Mouse (Mus musculus) adrenal gland, postnatal 0 days (tissue): ENCODE data around the gene Donson. TPM values are rescaled to one million over a fixed set of nuclear protein-coding genes. Genes with fewer than 3 reads are reported as not detected.

Experiments used
- polyA plus RNA-seq: library from polyadenylated mRNA; unstranded; fragments of >200 nt; fragmentation: Nextera tagmentation; extraction: Ambion mirVana; gene quantifications from 2 replicates; pipeline ENCODE4 v1.2.1, GENCODE M21; 2015

Donson gene
- polyA plus RNA-seq: 5.1 and 9.6 TPM in 2 replicates

DNA sequence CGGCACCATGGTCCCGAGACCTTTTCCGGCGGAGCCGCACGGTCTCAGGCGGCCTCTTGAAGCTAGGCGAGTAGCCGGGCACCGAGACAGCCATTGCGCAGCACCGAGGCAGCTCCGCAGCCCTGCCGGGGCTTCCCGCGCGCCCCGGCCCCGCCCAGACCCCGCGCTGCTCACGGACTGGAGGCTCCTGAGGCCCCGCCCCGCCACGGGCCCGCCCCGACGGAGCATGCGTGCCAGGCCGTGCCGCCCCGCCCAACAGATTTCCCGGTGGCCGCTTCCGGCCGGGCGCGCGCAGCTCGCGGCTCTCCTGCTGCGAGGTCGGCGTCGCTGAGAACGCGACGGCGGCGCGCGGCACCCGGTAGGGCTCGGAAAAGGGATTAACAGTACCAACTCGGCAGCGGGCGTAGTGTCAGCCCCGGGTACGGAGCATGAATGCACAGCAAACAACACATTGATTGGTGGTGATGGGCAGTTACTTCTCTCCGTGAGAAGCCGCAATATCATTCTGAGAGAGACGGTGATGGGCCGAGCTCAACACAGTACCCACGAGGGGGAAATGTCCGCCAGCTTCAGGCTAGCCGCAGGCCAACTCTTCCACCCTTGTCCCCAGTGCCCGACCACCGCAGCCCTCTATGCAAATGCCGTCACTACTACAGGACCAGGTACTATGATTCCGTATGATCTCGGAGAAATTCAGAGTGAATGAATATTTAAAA lies at the start of gene Donson:
Gene Donson, minus strand, starts transcription at position 152 of the 716 bp plus-strand sequence.

DNA sequence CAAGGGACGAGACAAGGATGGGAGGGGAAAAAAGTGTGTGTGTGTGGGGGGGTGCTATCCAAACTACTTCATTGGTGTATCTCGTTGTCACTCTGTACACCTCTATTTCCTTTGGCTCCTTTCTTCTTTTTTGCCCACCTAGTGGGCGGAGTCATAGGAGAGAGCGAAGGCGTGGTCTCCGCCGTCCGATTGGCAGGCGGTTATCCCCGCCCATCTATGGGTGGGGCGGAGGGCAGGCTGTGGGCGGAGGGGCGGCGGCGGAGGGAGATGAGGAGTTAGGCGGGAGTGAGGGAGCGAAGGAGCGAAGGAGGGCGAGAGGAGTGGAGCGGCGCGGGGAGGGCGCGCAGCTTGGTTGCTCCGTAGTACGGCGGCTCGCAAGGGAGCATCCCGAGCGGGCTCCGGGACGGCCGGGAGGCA lies 40.5 kb upstream of the Donson start, which contains the start of gene Itsn1:
Gene Itsn1, plus strand, starts transcription at position 216 of the 417 bp plus-strand sequence.

DNA sequence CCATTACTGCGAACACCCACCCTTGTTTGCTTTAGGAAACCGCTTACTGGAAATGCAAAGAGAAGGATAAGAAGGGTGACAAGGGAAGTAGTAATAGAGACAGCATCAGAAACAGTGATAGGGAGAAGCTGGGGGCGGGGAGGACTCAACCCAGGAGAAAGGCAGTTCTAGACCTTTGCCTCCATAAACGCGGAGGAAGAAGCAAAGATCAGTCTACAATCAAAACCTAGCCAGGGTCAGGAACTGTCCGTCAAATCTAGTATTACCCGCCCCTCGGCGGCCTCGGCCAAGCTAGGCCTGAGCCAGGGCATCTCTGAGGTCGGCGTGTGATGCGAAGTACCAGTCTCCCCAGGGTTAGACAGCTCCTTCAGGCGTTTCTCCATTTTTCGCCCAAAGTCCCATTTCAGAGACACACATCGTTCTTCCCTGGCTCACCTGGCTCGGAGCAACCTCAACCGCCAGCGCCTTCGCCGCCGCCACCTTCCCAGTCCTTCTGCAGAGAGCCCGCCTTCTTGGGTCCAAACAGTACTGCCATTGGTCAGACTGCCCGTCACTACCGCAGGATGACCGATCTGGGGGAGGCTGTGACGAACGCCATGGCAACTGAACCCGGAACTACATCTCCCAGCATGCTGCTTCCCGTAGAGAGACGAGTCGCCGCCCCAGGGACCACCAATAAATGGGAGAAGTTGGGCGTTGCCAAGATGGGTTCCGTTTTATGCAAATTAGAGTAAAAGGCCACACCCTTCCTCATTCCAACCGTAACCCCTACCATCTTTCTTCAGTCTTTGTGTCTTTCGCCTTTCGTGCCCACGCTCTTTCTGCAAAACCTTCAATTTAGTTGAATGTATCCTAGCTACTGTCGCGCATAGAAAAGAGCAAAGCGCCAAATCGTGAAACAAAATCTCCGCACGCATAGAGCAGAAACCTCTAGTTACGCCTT lies 39.8 kb upstream of the Donson start, which contains the start of gene Cryzl1:
Gene Cryzl1, minus strand, starts transcription at position 853 of the 943 bp plus-strand sequence.

DNA sequence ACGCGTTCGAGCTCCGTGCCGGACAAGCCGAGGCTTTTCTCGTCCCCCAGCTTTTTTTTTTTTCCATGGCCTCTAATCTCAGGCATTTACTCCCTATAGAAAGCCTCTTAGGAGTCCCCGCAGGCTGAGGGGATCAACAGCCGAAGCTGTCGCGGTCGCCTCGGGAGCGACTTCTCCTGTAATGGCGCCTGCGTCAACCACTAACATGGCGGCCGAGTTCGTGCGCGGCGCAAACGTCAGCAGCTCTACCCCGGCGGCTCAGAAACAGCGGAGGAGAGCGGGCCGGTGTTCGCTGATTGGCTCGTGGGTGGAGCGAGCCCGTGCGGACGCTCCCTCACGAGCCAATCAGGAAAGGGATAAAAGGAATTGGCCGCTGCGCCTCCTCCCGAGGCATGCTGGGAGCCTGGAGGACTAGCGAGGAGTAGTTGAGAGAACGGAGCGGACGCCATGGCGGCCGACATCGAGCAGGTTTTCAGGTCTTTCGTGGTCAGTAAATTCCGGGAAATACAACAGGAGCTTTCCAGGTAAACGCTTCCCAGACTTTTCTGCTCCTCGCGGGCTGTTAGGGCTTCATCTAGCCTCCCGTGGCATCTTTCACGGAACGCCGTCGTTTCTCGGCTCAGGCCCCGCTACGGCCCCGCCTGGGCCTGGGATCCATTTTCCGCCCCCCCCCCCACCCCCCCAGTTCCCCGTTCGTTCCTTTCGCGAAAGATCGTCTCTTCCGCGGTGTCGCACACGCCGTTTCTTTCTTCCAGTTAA lies 40.9 kb downstream of the Donson start, which contains the start of gene Son:
Gene Son, plus strand, starts transcription at position 46 of the 759 bp plus-strand sequence.

DNA sequence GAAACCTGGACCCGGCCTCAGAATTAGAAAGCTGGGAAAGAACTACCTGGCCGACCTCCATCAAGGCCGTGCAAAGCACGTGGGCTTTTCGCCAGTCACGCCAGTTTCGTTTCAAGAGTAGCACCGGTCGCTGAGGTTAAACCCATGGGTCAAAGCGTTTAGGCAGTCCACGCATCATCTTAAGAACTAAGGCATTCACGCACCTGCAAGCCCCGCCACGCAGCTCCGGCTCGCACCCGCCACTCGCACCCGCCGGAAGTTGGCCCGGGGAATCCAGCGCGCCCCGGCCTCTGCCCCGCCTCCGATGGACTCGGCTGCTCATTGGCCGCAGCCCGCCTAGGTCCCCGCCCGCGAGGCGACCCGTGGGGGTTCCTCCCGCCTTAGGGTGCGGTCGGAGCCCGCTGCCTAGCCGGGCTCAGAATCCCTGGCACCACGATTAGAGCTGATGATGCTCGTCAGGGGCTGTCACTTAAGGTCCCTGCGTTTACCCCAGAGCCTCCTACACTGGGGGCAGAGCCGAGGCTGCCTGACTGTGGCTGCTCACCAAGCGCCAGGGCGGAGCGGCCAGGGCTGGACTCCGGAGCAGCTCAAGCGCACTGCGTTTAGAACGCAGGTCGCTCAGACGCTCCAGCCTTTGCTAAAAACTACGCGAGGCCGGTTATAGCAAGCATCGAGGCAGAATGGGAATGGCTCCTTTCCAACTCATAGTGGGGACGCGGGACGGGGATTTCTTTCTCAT lies 41.7 kb downstream of the Donson start, which contains the start of gene Gart:
Gene Gart, minus strand, starts transcription at position 272 of the 739 bp plus-strand sequence.

Other genes with a start within 250 kb of the Donson start
- 34.7 and 40.5 TPM in 2 replicates for gene Ifnar1, start 203.5 kb downstream of the Donson start, polyA plus RNA-seq
- 69.3 and 76.2 TPM in 2 replicates for gene Ifngr2, start 141.7 kb downstream of the Donson start, polyA plus RNA-seq
- gene Tmem50b, start 91.0 kb downstream of the Donson start, polyA plus RNA-seq: 33.7 and 40.5 TPM in 2 replicates
- 4.3 and 6.6 TPM in 2 replicates for gene Dnajc28, start 69.7 kb downstream of the Donson start, polyA plus RNA-seq
- gene Gart, start 41.8 kb downstream of the Donson start, polyA plus RNA-seq: 30.8 and 52.8 TPM in 2 replicates
- gene Son, start 41.3 kb downstream of the Donson start, polyA plus RNA-seq: 65.5 and 87.0 TPM in 2 replicates
- gene Cryzl1, start 40.2 kb upstream of the Donson start, polyA plus RNA-seq: 75.8 and 85.3 TPM in 2 replicates
- 12.1 and 14.4 TPM in 2 replicates for gene Itsn1, start 40.5 kb upstream of the Donson start, polyA plus RNA-seq